Mouse (Mus musculus): ENCODE data around the gene Ttc3.
A peak's percentile ranks its signal among the peaks of the same experiment; 100 is the strongest.

The Ttc3 gene

DNA sequence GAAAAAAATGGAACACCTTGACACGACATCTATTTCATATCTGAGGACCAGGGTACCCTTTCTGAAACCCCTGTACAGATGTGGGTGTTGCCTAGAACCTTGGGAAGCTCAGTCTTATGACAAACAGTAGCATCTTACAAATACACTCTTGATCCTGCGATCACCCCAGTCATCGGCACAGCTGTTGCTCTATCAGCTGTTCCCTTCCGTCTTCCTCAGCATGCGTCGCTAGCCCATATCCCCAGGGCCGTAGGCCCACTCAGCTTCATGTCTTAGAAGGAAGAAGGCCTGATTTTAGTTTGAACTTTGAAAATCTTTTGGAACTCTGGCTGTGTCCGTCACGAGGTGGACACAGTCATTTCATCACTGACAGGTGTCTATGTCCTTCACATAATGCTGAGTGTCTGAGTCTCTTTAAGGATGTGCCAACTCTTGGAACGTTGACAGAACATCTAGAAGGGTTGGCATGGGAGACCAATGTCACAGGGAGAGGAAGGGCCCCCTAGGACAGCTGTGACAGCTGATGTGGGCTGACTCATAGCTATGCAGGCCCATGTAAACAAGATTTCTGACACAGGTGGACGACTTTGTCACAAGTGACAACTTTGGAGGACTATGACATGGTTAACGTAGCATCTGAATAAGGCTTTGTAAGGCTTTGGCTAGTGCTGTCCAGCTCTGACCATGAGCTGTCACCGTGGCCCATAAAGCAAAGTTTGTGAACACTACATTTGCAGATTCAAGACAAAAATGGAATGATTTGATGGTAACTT is 9.7 kb upstream of the Ttc3 start:
- no peak for DNase-seq

DNA sequence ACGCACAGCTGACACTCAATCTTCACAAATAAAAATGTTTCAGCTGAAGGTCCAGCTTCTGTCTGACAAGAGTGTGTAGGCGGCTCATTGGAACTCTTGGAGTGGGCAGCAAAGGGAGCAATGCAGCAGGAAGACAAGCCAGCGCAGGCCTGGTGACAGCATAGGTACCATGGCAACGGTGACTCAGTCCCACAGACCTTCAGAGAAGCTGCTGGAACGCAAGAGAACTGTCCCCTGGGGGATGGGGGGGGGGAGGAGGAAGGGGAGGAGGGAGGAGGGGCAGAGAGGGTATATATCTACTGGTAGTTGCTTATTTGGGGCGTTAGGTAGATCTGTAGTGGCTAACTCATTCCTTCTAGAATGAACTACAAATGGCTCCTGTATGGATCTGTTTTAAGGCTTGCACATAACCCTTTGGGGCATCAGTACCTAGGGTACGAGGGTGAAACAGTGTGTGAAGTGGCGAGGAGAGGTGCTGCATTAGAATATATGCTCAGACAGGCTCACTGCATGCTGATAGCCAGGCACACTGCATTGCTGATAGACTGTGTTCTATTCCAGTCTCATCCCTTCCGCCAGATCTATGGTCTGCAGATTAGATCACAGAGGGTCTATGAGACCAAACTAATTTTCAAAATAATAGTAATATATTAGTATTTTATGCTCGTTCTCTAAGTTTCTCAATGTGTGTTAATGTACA is 8.1 kb upstream of the Ttc3 start:
- peak in 1 of 2 experiments; percentile 9 for DNase-seq

DNA sequence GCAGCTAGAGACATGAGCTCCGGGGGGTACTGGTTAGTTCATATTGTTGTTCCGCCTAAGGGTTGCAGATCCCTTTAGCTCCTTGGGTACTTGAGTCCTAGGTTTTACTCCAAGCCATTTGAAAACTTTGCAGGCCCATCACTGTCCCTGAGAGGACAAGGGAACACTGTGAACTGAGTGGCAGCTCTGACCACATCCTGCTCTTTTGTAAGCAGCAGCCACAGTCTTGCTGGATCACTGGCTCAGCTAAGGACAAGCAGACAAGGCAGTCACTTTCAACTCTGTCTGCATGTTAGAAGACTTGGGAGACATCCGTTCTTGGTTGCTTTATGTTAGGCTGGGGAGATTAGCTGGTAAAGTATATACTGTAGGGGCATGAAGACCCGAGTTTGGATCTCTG is 6.6 kb upstream of the Ttc3 start:
- DNase-seq, result no peak

DNA sequence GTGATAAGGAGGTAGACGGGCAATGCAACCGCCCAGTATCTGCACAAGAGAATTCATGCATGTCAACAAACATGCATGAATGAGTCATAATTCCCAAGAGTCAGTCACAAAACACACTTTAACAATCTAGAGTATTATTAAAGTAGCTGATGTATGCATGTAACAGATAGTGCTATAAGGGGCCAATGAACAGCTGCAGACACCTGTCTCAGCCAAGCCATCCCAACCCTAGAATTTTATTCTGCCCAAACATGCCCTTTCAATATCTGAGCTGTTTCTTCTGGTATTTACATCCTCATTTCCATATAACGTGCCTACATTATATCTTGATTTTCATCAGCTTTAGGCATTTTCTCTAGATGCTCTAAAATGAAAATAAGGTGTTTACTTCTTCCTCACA is 5.0 kb upstream of the Ttc3 start:
- no peak for DNase-seq

DNA sequence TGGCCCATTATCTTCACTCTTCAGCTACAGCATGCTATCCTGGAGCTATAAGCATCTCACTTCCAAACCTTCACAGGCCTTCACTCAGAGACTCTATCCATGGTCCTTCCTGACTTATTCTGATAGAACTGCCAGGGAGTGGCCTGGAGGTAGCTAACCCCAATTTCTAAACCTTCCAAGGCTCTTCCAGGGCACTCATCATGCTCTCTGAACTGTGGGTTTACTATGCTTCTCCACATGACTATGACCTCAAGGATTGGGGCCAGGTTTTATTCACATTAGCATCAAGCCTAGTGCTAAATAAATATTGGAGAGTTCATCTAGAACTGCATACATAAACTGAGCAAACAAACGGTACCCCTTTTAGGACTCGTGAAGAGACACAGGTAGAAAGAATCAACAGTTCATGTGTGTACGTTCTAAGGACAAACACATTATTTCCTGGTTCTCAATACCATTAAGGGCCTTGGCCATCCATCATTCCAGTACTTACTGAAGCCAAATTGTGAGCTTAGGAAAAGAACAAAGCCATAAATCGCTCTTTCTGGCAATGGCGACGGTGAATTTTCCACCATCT is 734 bp upstream of the Ttc3 start:
- DNase-seq, result no peak

DNA sequence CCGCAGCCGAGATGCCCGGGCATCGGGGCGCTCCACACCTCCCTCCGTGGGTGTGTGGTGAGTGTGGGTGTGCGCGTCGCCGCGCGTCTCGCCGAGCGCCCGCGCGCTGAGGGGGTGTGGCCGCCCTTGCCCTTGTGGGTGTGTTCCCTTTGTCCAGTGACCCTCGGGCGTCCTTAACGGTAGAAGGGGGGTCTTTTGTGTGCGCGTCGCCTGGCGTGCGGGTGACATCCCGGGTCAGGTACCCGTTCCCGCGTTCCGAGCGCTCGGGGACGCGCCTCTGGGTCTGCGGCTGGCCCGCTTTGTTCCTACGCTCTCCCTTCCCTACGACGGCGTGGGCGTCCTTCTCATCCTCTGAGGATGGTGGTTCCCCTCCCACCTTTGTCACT is 490 bp downstream of the Ttc3 start:
- DNase-seq, result peak; percentile 67 to 75

DNA sequence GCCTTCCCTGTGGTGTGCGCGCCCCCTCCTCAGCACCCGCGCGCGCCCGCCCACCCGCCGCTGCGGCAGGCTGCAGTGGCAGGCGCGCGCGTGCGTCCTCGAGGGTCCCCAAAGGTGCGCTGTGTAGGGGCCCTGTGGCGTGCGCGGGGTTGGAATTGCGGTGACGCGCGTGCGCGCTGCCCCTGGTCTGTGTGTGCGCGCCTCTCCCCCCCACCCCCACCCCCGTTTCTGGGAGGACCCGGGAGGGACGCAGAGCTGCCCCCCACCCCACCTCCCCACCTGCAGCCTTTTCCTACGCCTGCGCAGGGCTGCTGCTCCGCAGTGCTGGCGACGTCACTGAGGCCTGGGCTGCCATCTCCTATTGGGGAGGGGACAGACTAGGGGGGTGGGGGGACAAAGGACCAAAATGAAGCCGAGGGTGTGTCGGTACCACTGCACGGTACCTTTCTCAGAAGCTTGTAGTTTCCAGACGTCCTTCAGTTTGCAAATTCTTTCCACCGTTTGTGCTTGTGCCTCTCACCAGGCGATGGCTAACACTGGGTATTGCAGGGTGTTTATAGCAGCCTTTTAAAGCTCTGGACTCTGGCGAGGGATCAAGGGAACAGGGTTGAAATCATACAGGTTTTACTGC is 998 bp downstream of the Ttc3 start, which contains the start of gene Pigp:
Gene Pigp, minus strand, starts transcription at position 542 of the 631 bp plus-strand sequence.
- no peak for DNase-seq

DNA sequence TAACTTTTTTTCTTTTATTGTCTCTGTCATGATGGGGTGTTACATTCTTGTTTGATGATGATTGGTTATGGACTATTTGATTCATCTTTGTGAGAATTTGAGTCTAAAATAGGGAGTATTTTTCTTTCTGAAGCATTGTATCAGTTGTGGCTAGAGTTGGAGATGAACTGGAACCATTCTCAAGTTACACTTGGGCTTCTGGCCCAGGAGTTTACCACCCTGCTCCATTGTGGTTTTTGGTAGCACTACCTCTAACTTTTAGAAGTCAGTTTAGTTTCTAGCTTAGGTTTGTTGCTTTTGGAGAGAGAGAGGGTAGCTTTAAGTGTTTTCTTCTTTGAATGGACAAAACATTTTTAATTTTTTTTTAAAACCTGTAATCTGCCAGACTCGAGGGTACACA is 9.0 kb downstream of the Ttc3 start:
- DNase-seq, result no peak

DNA sequence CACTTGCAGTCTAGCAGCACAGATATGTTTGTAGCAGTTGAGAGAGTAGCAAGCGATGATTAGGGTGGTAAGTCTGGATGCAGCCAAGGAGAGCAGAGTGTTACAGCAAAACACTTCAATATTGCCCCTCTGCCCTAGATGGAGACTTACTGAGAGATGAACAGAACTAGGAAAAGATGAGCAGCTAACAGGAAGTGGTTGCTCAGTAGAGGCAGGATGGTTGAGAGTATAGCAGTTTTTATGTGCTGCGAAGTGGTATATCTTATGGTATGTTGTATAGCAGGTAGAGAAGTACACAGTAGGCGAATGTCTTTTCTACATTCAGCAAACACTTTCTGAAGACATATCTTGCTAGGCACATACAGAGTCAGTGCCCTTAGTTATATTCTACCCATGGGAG is 12.9 kb downstream of the Ttc3 start:
- DNase-seq, result no peak

DNA sequence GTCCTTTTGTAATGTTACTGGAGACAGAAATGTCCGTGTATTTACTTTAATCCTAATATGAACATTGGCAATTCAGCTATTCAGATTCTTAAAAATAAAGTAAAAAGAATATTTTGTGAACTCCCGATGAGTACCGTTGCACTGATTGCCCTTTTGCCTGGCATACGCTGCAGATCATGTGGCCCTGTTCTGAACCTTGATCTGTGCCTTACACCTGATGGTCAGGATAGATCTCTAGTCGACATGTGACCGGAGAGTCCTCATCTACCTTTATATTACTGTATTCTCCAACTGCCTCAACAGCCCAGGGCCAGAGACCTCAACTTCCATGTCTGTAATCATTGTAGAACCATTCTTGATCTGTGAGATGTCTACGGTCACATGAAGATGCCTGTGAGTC is 17.3 kb downstream of the Ttc3 start:
- DNase-seq, result no peak

DNA sequence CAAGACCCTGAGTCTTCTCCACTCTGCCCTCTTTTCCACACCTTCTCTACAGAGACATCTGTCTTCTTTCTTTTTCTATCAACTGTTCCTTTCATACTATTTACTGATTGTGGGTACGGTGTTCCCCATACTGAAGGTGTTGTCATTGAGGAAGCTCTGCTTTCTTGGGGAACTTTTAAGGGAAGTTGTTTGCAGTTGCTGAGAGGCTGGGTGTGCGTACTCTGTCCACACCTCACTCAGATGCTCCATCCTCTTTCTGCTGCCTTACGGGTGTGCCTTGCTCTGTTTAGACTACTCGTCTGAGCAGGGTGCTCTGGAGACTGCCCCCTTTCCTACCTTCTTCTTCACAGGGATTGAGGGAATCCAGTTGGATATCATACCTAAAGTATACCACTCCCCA is 21.9 kb downstream of the Ttc3 start:
- no peak for DNase-seq

DNA sequence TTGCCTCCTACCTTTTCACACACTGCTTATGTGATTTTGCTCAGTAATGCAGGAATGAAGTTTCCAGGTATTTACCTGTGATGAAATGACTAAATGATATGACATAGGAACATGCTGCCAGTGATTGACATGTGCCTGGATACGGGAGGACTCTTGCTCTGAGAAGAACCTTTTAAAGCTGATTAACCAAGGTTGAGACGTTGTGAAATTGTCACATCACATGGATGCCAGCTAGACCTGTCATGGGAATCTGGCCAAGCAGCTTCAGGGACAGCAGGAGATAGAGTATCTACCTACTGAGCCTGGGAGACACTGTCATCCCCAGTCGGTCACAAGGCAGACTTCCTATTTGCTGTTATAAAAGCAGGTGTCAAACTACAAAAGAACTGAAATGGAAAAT is 24.6 kb downstream of the Ttc3 start:
- DNase-seq, result no peak

DNA sequence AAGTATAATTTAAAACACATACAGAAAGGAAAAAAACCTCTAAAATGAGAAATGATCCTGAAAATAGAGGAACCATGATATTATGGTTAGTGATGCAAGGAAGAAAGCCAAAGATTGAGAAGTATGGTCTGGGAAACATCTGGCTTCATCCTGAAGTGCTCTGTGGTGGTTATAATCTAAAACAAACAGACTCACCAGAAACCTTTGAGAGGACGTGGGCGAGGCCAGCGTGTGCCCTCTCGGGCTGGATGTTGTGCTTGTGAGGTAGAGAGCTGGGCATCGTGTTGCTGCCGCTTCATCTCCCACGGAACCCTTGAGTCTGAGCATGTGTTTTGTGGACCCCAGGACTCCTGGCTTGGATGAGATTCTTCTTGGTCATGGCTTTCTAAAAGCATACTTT is 26.2 kb downstream of the Ttc3 start:
- DNase-seq, result no peak

DNA sequence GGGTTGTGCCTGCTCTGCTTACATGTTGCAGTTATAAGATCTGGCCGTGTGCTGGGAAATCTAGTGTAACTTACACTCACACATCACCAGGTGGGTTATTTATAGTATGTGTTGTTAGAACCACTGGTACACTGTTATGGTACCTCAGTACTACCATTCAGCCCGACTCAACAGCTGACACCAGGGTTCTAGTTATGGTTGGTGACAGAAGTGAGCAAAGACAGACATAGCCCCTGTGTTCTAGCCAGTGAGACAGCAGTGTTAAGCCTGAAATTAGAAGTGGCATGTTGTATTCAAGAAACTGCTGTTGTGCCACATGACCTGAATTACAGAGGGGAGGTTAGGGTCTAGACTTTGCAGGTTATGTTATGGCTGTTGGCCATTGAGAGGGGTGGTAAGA is 28.7 kb downstream of the Ttc3 start:
- no peak for DNase-seq

DNA sequence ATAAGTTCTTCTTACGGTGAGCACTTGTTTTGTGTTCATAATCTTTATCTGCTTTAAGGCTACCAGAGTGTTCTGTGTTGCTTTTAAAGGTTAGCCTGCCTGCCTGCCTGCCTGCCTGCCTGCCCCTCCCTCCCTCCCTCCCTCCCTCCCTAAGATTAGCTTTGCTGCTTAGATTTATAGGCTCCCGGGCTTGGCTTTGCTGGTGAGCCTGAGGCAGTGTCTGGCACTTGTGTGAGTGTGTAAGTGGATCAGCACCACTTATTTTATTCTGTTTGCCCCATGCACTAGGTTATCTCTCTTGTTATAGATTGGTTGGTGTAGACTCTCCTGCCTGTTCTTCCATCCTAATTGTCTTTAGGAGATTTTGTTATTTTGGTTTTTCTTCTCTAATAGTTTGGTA is 31.2 kb downstream of the Ttc3 start:
- DNase-seq, result no peak

DNA sequence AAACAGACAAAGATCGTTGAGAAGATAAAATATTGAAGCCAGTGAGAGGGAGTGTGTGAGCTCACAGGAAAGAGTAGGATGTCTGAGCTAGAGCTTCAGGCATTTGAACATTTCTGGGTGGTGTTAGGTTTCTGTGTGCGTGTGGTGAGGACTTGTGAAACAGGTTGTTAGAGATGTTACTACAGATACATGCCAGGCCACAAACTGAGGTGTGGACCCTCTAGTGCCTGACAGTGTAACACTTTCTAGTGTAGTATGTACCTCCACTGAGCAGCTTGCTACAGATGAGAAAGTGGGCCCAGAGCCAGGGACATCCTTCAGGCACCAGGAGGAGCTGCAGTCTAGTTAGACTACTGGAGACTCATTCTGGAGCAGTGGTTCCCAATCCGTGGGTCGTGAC is 31.8 kb downstream of the Ttc3 start:
- DNase-seq, result no peak

DNA sequence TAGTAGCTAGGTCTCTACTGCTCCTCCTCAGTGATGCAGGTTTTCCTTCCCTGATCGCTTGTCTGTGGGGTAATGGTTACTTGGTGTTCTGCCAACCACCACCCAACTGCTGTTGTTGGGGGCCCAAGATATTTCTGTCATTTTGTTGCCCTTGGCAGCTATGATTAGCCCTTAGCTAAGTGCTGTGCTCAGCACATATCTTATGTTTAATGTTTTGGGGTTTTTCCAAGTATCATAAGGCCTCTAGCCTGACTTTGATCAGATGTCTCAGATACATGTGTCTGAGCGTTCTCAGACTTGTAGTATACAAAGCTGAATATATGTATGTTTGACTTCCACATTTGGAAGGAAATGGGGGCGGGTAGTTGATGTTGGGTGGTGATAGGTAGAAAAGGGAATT is 40.9 kb downstream of the Ttc3 start:
- no peak for DNase-seq

DNA sequence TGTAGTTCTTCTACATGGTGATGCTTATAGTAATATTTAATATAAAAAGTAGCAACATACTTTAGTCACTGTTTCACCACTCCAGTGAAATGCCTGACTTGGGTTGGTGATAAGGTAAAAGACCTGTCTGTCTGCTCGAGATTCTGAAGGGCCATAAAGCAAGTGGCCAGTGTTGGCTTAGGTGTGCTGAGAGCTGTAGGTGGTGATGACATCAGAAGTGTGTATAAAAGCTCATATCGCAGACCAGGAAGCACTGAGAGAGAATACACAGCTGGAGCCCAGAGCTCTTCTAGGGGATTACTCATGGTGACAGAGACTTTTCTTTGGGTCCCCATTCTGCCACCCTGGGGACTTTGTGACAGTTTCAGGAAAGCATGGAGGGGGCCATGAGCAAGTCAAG is 41.8 kb downstream of the Ttc3 start:
- DNase-seq, result no peak

DNA sequence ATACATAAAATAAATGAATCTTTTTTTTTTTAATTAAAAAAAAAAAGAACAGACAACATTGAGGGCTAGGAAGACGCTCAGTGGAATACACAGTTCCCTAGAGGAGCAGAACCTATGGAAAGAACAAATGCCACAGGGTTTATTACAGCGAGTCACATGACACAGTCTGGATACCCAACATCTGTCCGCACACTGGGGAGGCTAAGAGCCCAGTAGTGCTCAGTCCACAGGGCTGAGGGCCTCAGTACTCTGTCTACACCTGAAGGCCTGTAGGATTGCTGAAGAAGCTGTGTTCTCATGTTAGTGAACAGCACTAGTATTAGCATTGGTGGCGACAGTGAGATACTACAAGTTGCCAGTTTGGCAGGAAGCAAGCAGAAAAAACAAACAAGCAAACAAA is 42.3 kb downstream of the Ttc3 start:
- DNase-seq, result no peak

DNA sequence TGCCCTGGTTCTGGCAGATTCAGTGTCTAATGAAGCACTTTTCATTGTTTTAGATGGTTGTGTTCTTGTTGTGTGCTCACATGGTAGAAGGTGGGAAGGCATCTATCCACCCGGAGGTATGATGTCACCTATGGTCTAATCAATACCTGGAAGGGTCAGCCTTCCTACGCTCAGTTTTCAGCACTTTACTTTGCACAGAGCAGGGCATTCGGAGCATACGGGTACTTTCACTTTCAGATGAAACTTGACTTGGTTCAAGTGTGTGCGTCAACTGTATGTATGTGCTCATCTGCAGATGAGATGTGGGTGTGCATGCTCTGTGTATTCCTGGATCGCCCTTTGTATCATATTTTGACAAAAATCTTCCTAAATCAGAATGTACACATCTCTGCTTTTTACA is 43.7 kb downstream of the Ttc3 start:
- DNase-seq, result no peak

DNA sequence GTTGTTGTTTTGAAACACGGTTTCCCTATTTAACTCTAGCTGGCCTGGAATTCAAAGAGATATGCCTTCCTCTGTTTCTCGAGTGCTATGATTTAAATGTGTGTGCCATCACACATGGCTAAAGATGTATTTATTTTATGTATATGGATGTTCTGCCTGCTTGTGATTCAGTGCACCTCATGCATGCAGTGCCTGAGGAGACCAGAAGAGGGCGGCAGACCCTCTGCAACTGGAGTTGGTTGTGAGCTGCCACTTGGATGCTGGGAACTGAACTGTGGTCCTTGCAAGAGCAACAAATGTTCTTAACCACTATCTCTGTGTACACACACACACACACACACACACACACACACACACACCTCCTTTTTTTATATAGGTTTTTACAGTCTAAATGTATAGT is 50.1 kb downstream of the Ttc3 start:
- DNase-seq, result no peak

DNA sequence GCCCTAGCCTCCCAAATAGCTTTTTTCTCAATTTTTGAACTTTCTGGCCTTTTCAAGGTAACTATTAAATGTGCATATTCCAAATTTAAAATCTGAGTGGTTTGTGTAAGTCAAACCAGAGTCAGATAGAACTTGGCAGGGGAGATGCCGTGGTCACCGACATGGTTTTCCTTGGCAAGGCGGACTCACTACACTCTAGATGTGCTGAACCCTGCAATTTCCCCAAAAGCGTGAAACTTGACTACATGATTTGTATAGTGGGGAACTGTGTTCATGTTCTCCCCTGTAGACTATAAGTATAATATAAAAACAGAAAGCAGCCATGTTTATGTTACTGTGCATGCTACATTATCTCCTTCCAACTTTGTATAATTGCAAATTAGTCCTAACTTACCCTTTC is 58.5 kb downstream of the Ttc3 start:
- no peak for DNase-seq

DNA sequence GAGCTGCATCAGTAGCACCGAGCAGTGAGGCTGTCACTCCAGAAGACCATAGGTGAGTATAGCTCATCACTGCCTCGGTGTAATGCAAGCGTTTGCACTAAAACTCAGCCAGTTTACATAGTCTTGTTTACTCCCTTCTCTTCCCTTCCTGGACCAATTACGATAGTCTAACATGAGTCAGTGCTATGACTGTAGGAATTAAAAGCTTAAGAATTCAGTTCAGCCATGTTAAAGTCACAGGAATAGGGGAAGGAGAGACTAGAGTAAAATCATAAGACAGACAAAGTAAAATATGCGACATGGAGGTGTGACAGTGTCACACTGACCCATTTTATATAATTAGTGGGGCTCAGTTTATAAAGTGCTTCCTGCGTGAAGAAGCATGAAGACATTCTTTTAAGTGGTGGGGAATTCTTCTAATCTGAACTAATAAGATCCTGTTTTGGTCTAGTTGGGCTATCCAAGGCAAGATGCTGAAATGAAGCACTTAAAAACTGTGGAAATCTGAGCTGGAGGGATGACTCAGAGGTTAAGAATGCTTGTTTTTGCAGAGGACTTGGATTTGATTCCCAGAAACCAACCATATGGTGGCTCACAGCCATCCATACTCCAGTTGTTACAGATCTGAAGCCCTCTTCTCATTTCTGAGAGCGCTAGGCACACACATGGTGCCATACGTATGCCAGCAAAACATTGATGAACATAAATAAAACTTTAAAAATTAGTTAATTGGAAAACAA is 65.2 kb downstream of the Ttc3 start:
- DNase-seq, result no peak

All from spleen, adult 18-20 months (tissue).